Mouse (Mus musculus) neural tube, embryonic 13.5 days (tissue): ENCODE measurements around the gene BC016579. TPM values are rescaled to one million over a fixed set of nuclear protein-coding genes. Genes with fewer than 3 reads are reported as not detected.

Experiments used
- ATAC-seq: fragments of 200-750 bp; cut with Nextera tagmentation; 2 replicates; pipeline ENCODE4 v1.8.0; 2017; ENCODE audit warnings: low read depth, mild to moderate bottlenecking, moderate TSS enrichment, moderate library complexity
- H3K27ac ChIP-seq: fragments of 300-500 bp; sonication (generic); replicated peaks from 2 replicates; pipeline ENCODE4 v1.5.1; 2015; ENCODE audit warnings: moderate library complexity, mild to moderate bottlenecking, inconsistent platforms
- H3K27me3 ChIP-seq: fragments of 300-500 bp; sonication (generic); 2 replicates; pipeline ENCODE4 v1.6.1; 2015; ENCODE audit warnings: mild to moderate bottlenecking, inconsistent platforms
- H3K36me3 ChIP-seq: fragments of 300-500 bp; sonication (generic); 2 replicates; pipeline ENCODE4 v1.6.1; 2015; ENCODE audit warnings: mild to moderate bottlenecking, inconsistent platforms
- H3K4me1 ChIP-seq: fragments of 300-500 bp; sonication (generic); replicated peaks from 2 replicates; pipeline ENCODE4 v1.6.1; 2015; ENCODE audit warnings: inconsistent platforms
- H3K4me2 ChIP-seq: fragments of 300-500 bp; sonication (generic); 2 replicates; pipeline ENCODE4 v1.6.1; 2015; ENCODE audit warnings: inconsistent platforms, mild to moderate bottlenecking, moderate library complexity
- H3K4me3 ChIP-seq: fragments of 300-500 bp; sonication (generic); 2 replicates; pipeline ENCODE4 v1.5.1; 2015; ENCODE audit warnings: mild to moderate bottlenecking, inconsistent platforms
- H3K9ac ChIP-seq: fragments of 300-500 bp; sonication (generic); 2 replicates; pipeline ENCODE4 v1.6.1; 2015; ENCODE audit warnings: moderate library complexity, mild to moderate bottlenecking, inconsistent platforms
- H3K9me3 ChIP-seq: fragments of 300-500 bp; sonication (generic); 2 replicates; pipeline ENCODE4 v1.6.1; 2016; ENCODE audit warnings: inconsistent platforms
- WGBS: fragments of 180-500 bp; shearing (Covaris S2); methylation state at CpG from one replicate; pipeline ENCODE4 v1.1.7; 2015; 5-methylcytosine and 5-hydroxymethylcytosine counted together
- polyA plus RNA-seq: library from polyadenylated mRNA; unstranded; fragments of >200 nt; fragmentation: Nextera tagmentation; extraction: Ambion mirVana; gene quantifications from 2 replicates; pipeline ENCODE4 v1.2.1, GENCODE M21; 2015

BC016579 gene
- polyA plus RNA-seq, 1 experiment from 2014 or later, result not detected

DNA sequence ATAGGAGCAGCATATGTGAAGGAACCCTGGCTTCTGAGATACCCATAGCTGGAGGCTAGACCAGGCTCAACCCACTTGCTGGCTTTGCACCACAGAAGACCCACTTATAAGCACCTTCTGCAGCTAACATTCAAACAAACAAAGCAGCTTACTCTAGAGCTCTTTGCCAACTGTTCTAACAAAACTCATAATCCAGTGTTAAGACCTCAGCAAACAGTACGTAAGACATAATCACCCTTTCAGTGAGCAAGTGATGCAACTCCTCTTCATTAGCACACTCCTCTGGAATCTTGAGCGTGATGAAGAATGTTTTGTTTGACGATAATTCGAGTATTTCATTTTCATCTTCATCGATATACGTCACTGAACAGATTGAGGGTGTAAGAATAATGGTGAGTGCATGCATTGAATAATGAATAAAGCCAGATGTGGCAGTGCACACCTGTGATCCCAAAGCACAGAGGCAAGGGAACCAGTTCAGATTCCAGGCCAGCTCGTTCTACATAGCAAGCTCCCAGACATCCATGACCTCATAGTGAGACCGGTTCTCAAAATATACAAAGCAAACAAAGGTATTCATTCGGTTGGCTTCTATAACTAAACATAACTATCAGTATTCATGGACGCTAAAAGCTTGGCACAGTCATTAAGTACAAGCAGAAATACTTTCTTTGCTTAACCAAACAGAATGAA, 13.7 kb downstream of the BC016579 start:
- 85% methylated on average over 10 of the region's 10 CpGs for WGBS
- H3K4me2 ChIP-seq, result no peak overlapping the region
- H3K27ac ChIP-seq, result no peak overlapping the region
- H3K9me3 ChIP-seq, result no peaks in the 10 kb centered on the region
- no peak overlapping the region for H3K4me3 ChIP-seq
- H3K9ac ChIP-seq, result no peak overlapping the region
- no peaks in the 10 kb centered on the region for H3K4me1 ChIP-seq
- no peaks in the 10 kb centered on the region for H3K27me3 ChIP-seq
- H3K36me3 ChIP-seq, result no peaks in the 10 kb centered on the region
- no peak for ATAC-seq

DNA sequence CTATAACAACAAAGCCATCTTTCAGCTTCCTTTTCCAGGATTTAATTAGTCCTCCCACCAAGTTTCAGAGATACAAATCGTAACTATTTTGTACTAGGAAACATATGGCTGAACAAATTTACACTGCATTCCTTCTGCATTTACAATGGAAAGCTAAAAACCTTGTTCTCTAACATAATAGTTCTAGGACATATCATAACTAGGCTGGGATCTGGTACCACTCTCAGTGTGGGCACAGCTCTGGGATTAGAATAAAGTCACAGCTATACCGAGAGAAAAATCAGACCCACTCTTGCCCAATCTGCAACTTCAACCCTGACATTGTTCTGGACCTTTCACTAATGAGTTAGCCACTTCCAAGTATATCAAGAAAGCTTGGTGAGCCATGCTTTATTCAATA, 18.0 kb downstream of the BC016579 start:
- ATAC-seq, result no peak
- Histone ChIP-seq H3K27ac (no peak overlapping the region), H3K9me3 (no peaks in the 10 kb centered on the region), H3K9ac (no peak overlapping the region), H3K4me2 (no peak overlapping the region), H3K36me3 (no peaks in the 10 kb centered on the region), H3K4me3 (no peak overlapping the region), H3K4me1 (no peaks in the 10 kb centered on the region), H3K27me3 (no peaks in the 10 kb centered on the region)
- 86% methylated on average over 2 of the region's 2 CpGs for WGBS

DNA sequence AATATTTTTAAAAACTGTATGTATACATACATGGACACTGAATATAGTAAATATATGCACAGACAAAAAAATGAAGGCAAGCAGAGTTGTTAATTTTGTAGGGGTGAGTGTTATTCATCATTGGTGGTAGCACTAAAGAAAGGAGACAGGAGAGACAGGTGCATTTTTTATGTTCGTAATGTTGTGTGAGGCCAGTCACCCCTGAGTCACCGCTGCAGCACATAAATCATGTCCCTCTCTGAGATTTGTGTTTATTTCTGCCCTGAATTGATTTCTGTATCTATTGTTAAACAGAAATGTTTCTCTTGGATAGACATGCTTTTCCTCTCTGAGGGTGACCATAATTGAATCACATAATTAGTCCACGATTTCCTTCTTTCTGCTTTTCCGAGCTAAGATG, 21.4 kb downstream of the BC016579 start:
- H3K27me3 ChIP-seq, result no peaks in the 10 kb centered on the region
- H3K36me3 ChIP-seq, result no peaks in the 10 kb centered on the region
- no peak overlapping the region for H3K4me3 ChIP-seq
- H3K27ac ChIP-seq, result no peak overlapping the region
- 63% methylated on average over 4 of the region's 4 CpGs for WGBS
- H3K9me3 ChIP-seq, result no peaks in the 10 kb centered on the region
- H3K4me1 ChIP-seq, result no peaks in the 10 kb centered on the region
- no peak overlapping the region for H3K4me2 ChIP-seq
- H3K9ac ChIP-seq, result no peak overlapping the region
- ATAC-seq, result no peak

DNA sequence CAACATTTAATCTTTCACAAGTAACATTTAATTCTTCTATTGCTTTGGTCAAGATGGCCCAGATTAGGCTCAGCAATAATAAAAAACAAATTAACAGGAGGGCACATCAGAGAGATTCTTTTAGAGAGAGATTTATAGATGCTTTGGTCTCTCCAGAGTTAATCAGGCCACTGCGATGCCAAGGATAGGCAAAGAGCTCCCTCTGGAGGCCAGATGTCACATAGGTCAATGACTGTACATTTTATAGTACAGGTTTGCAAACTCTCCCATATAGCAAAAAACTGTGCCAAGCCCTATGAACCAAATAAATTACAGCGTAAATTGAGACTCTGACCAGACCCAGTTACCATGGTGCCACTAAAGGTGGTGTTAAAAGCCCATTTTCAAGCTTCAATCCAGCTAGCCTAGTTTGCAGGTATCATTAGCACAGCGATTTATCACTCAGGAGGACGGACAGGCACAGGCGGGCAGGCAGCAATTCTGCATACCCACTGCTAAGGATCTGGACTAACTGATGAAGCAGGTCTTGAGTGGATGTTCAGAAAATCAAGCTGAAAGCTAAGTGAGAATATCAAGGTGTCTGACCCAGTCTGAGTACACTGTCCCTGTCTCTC, 23.4 kb downstream of the BC016579 start:
- no peak overlapping the region for H3K4me3 ChIP-seq
- ATAC-seq, result peak; percentile 84; the same call in 1 of the 2 replicates
- no peaks in the 10 kb centered on the region for H3K36me3 ChIP-seq
- H3K9ac ChIP-seq, result no peak overlapping the region
- 50% methylated on average over 5 of the region's 5 CpGs for whole genome bisulfite sequencing
- H3K27me3 ChIP-seq, result no peaks in the 10 kb centered on the region
- no peak overlapping the region for H3K4me2 ChIP-seq
- H3K27ac ChIP-seq, result no peak overlapping the region
- H3K4me1 ChIP-seq, result no peaks in the 10 kb centered on the region
- H3K9me3 ChIP-seq, result no peaks in the 10 kb centered on the region

DNA sequence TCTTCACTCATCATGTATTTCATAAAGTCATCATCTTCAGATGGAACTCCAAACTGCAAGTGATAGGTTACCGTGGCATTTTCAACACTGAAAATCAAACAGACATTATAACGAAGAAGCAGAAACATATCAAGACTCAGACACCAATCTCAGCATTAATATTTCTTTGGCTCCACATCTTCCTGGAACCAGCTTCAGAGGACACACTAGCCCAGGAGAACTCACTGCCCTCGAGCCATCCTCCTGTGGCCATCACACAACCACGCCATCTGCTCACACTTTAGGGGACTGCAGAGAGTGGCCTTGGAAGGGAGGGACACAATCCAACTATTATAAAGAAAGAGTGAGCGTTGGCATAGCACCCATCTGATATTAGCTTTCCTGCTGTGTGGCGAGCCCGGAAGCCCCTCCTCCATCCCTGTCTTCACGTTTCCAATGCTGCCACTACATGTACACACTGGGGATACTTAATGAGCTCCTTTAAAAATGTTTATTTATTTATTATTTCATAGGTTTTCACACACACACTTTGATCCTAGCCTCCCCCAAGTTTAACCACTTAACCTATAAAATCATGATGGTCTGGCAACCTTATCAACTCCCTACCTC, 24.3 kb downstream of the BC016579 start:
- no peaks in the 10 kb centered on the region for H3K36me3 ChIP-seq
- 75% methylated on average over 8 of the region's 8 CpGs for WGBS
- H3K27me3 ChIP-seq, result no peaks in the 10 kb centered on the region
- no peak overlapping the region for H3K27ac ChIP-seq
- no peaks in the 10 kb centered on the region for H3K4me1 ChIP-seq
- no peak overlapping the region for H3K4me3 ChIP-seq
- H3K9ac ChIP-seq, result no peak overlapping the region
- H3K9me3 ChIP-seq, result no peaks in the 10 kb centered on the region
- ATAC-seq, result no peak
- H3K4me2 ChIP-seq, result no peak overlapping the region

DNA sequence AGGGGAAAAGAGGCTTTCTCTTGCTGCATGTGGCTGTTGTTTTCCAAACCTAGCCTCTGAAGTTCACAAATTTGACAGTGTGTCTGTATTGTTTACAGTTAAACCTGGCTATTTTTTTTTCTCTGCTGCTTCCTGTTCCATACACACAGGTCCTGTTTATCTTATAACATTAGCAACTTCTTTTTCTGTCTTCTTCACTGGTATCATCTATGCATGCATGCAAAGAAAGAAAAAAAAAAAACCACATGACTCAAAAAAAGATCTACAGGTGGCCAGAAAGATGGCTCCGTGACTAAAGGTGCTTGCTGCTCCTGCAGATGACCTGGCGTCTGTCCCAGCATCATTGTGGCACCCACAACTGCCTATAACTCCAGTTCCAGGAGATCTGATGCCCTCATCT, 28.5 kb downstream of the BC016579 start:
- Histone ChIP-seq H3K9me3 (no peaks in the 10 kb centered on the region), H3K9ac (no peak overlapping the region), H3K4me2 (no peak overlapping the region), H3K4me1 (no peaks in the 10 kb centered on the region), H3K36me3 (no peaks in the 10 kb centered on the region), H3K4me3 (no peak overlapping the region), H3K27ac (no peak overlapping the region), H3K27me3 (no peaks in the 10 kb centered on the region)
- ATAC-seq, result no peak
- WGBS, result 84% methylated on average over 2 of the region's 2 CpGs

DNA sequence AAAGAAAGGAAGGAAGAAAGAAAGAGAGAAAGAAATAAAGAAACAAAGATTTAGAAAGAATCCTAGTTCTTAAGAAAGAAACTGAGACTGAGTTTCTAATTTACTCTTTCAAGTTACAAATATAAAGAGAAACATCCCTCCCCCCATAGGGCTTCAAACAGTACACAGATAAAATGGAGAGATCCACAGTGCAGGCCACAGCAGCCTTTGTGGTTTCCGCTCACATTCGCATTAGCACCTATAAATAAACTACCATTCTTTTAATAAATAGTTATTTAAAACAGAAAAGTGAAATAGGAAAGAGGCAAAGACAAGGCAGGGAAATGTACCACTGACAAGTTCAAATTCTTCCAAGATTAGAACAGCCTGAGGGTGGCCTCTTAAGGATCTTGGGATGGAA, 29.1 kb downstream of the BC016579 start:
- no peak overlapping the region for H3K27ac ChIP-seq
- H3K4me3 ChIP-seq, result no peak overlapping the region
- no peaks in the 10 kb centered on the region for H3K4me1 ChIP-seq
- H3K36me3 ChIP-seq, result no peaks in the 10 kb centered on the region
- no peaks in the 10 kb centered on the region for H3K9me3 ChIP-seq
- H3K4me2 ChIP-seq, result no peak overlapping the region
- no peaks in the 10 kb centered on the region for H3K27me3 ChIP-seq
- WGBS, result 85% methylated on average over 2 of the region's 2 CpGs
- no peak for ATAC-seq
- no peak overlapping the region for H3K9ac ChIP-seq

DNA sequence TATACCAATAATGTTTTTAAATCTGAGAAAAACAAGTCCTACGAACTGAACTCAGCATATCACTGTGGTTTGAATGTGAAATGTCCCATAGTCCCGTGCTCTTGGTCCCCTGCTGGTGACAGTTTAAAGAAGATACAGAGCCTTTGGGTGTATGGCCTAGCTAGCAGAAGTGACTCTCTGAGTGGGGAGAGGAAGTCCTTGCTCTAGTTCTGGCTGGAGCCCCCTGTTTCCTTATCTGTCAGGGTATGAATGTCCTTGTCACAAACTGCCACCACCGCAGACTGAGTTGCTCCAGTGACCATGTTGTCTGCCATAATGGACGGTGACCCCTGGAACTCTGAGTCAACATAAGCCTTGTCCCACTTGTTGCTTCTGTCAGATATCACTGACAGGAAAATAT, 30.6 kb downstream of the BC016579 start:
- no peaks in the 10 kb centered on the region for H3K27me3 ChIP-seq
- ATAC-seq, result no peak

DNA sequence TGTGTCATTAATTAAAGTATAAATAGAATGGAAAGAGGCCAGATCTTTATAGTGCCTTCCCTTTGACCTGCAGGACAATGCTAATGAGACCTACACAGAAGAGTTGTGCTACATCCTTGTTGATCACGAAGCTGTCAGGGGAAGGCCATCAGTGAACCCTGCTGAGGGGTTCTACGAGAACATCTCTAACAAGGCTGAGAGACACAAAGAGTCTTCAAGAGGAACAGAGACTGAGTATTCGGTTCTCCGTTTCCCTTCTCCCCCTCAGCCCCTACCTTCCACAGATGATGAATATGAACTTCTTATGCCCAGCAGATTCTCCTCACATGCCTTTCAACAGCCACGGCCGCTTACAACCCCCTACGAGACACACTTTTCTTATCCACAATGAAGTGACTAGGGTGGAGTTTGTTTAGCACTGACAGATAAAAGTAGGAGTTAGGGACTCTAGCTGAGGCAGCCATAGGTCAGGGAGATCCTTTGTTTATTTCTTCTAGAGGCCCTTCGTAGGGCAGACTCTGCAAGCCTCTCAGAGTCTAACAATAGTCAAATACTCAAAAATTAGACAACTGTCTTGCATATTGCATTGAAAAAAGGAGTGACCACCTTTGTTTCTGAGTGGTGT, 34.0 kb downstream of the BC016579 start:
- no peak overlapping the region for H3K4me2 ChIP-seq
- H3K36me3 ChIP-seq, result no peaks in the 10 kb centered on the region
- no peak overlapping the region for H3K27ac ChIP-seq
- H3K9ac ChIP-seq, result no peak overlapping the region
- no peaks in the 10 kb centered on the region for H3K9me3 ChIP-seq
- H3K4me3 ChIP-seq, result no peak overlapping the region
- H3K4me1 ChIP-seq, result no peaks in the 10 kb centered on the region
- no peaks in the 10 kb centered on the region for H3K27me3 ChIP-seq
- no peak for ATAC-seq
- 79% methylated on average over 8 of the region's 8 CpGs for WGBS

More for the DNA sequence above, 30.6 kb downstream of the BC016579 start:
- no peak overlapping the region for H3K4me3 ChIP-seq
- H3K27ac ChIP-seq, result no peak overlapping the region
- WGBS, result 87% methylated on average over 4 of the region's 4 CpGs
- no peaks in the 10 kb centered on the region for H3K4me1 ChIP-seq
- H3K9ac ChIP-seq, result no peak overlapping the region
- H3K9me3 ChIP-seq, result no peaks in the 10 kb centered on the region
- H3K36me3 ChIP-seq, result no peaks in the 10 kb centered on the region
- no peak overlapping the region for H3K4me2 ChIP-seq

DNA sequence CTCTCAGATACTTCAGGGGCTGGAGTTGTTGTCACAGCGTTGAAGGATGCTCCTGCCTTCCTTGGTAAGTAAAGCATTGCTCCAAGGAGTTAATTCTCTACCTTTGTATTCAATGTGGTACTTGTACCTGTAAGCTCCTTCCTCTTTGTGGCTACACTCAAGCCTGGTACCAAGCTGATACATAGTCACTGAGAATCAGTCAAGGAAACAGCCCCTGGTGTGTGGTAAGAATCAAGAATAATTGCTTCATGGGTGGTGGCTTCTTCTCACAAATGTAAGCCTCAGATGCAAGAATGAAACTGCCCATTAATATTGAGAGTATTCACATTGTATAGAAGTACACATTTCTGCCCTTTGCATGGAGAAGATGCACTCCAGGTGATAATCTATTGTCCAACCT, 37.9 kb downstream of the BC016579 start:
- Histone ChIP-seq H3K27me3 (no peaks in the 10 kb centered on the region), H3K4me2 (no peak overlapping the region), H3K36me3 (no peaks in the 10 kb centered on the region), H3K4me1 (no peaks in the 10 kb centered on the region), H3K9me3 (no peaks in the 10 kb centered on the region), H3K27ac (no peak overlapping the region), H3K4me3 (no peak overlapping the region), H3K9ac (no peak overlapping the region)
- 81% methylated on average over 1 of the region's 1 CpGs for WGBS
- no peak for ATAC-seq

DNA sequence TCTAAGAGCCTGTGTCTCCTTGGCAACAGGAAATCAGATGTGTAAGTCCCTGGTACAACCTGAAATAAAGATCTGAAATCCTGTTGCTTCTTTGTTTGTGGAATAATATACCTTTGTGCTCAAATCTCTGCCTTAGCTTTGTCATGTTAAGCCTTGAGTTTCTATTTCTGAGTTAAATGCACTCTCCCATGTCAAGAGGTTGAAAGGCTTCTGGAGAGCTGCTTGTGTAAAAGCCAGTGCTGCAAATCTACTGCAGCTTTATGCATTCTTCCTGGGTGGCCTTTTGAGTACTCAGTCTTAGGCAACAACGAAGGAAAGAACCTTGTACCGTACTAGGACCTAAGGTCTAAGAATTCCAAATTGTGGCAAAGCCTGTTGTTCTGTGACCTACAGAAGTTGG, 40.6 kb downstream of the BC016579 start:
- H3K36me3 ChIP-seq, result no peaks in the 10 kb centered on the region
- no peak overlapping the region for H3K4me3 ChIP-seq
- H3K4me2 ChIP-seq, result no peak overlapping the region
- no peak overlapping the region for H3K9ac ChIP-seq
- no peak for ATAC-seq
- 68% methylated on average over 2 of the region's 2 CpGs for WGBS
- no peaks in the 10 kb centered on the region for H3K27me3 ChIP-seq
- no peak overlapping the region for H3K27ac ChIP-seq
- H3K9me3 ChIP-seq, result no peaks in the 10 kb centered on the region
- H3K4me1 ChIP-seq, result no peaks in the 10 kb centered on the region

DNA sequence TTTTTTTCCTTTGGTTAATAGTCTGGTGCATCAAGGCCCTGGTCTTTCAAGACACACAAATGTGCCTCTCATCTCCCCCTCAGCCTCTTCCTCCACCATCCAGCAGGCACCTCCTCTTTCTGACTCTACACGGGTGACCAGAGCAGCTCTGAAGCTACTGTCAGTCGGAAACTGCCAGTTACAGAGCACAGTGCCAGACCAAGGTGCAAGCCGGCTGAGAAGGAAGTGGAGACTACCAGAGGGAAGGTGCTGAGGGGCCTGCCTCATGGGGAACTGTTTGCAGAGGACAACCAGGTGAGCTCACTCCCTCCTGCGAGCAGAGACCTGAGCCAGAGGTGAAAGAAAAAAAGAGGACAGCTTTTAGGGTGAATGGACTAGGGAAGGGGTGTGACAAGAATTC, 43.6 kb downstream of the BC016579 start, which contains the start of gene Gcsam:
TSS of gene Gcsam (plus strand) at position 114 of the 400 bp plus-strand sequence.
- Histone ChIP-seq H3K4me2 (no peak within 1 kb of the TSS), H3K9ac (no peak within 1 kb of the TSS), H3K4me1 (no peaks in the 10 kb centered on the region), H3K27ac (no peak within 1 kb of the TSS), H3K36me3 (no peaks in the 10 kb centered on the region), H3K9me3 (no peaks in the 10 kb centered on the region), H3K27me3 (no peaks in the 10 kb centered on the region), H3K4me3 (no peak within 1 kb of the TSS)
- WGBS, result 88% methylated on average over 4 of the region's 4 CpGs
- ATAC-seq, result no peak
